Mouse (Mus musculus): ENCODE results near the gene Zzef1. TPM values are rescaled to one million over a fixed set of nuclear protein-coding genes. Genes with fewer than 3 reads are reported as not detected.
A peak's percentile ranks its signal among the peaks of the same experiment; 100 is the strongest.

Gene Zzef1
- polyA plus RNA-seq, 1 experiment from 2014 or later, result 13.0 TPM

GRCm38 (mm10) chr11:72948254-72948653, 152.2 kb downstream of the Zzef1 start:
- 74% methylated on average over 7 of the region's 7 CpGs for WGBS (ENCODE audit: missing documents)
- Histone ChIP-seq H3K36me3 (ENCODE audit: inconsistent target) (no peaks in the 10 kb centered on the region), H3K4me3 (ENCODE audit: inconsistent target) (no peak overlapping the region), H3K79me2 (ENCODE audit: inconsistent target) (no peaks in the 10 kb centered on the region), H3K27ac (no peak overlapping the region)

GRCm38 (mm10) chr11:72951137-72952000, 155.3 kb downstream of the Zzef1 start:
- H3K27ac ChIP-seq, result no peak overlapping the region
- no peak overlapping the region for H3K4me3 ChIP-seq (ENCODE audit: inconsistent target)
- WGBS (ENCODE audit: missing documents), result 51% methylated on average over 22 of the region's 22 CpGs
- H3K36me3 ChIP-seq (ENCODE audit: inconsistent target), result no peaks in the 10 kb centered on the region
- H3K79me2 ChIP-seq (ENCODE audit: inconsistent target), result no peaks in the 10 kb centered on the region

- Histone ChIP-seq H3K27ac (no peak overlapping the region), H3K79me2 (ENCODE audit: inconsistent target) (no peaks in the 10 kb centered on the region), H3K36me3 (ENCODE audit: inconsistent target) (no peaks in the 10 kb centered on the region), H3K4me3 (ENCODE audit: inconsistent target) (no peak overlapping the region)
- WGBS (ENCODE audit: missing documents), result 63% methylated on average over 3 of the region's 3 CpGs
Observed at GRCm38 (mm10) chr11:72952226-72952625, 156.2 kb downstream of the Zzef1 start.

- no peak overlapping the region for H3K4me3 ChIP-seq (ENCODE audit: inconsistent target)
- H3K36me3 ChIP-seq (ENCODE audit: inconsistent target), result no peaks in the 10 kb centered on the region
- H3K79me2 ChIP-seq (ENCODE audit: inconsistent target), result no peaks in the 10 kb centered on the region
- no peak overlapping the region for H3K27ac ChIP-seq
- 87% methylated on average over 6 of the region's 6 CpGs for WGBS (ENCODE audit: missing documents)
Observed at GRCm38 (mm10) chr11:72952697-72953096, 156.7 kb downstream of the Zzef1 start.

GRCm38 (mm10) chr11:72953116-72953439, 157.1 kb downstream of the Zzef1 start:
- 100% methylated on average over 1 of the region's 1 CpGs for WGBS (ENCODE audit: missing documents)
- peak overlapping the region; percentile 8; the same call in 1 of the 2 replicates for H3K27ac ChIP-seq

GRCm38 (mm10) chr11:72953440-72954151, 157.6 kb downstream of the Zzef1 start:
- no peaks in the 10 kb centered on the region for H3K79me2 ChIP-seq (ENCODE audit: inconsistent target)
- H3K4me3 ChIP-seq (ENCODE audit: inconsistent target), result no peak overlapping the region
- WGBS (ENCODE audit: missing documents), result 64% methylated on average over 4 of the region's 4 CpGs
- H3K36me3 ChIP-seq (ENCODE audit: inconsistent target), result no peaks in the 10 kb centered on the region
- peak overlapping the region; percentile 15; the same call in 1 of the 2 replicates for H3K27ac ChIP-seq

More at GRCm38 (mm10) chr11:72953116-72953439, 157.1 kb downstream of the Zzef1 start:
- Histone ChIP-seq H3K36me3 (ENCODE audit: inconsistent target) (no peaks in the 10 kb centered on the region), H3K4me3 (ENCODE audit: inconsistent target) (no peak overlapping the region), H3K79me2 (ENCODE audit: inconsistent target) (no peaks in the 10 kb centered on the region)

- H3K4me3 ChIP-seq (ENCODE audit: inconsistent target), result no peak overlapping the region
- no peaks in the 10 kb centered on the region for H3K79me2 ChIP-seq (ENCODE audit: inconsistent target)
- no peaks in the 10 kb centered on the region for H3K36me3 ChIP-seq (ENCODE audit: inconsistent target)
- WGBS (ENCODE audit: missing documents), result 86% methylated on average over 4 of the region's 4 CpGs
- peak overlapping the region; percentile 15; the same call in 1 of the 2 replicates for H3K27ac ChIP-seq
Observed at GRCm38 (mm10) chr11:72954216-72954615, 158.2 kb downstream of the Zzef1 start.

- no peaks in the 10 kb centered on the region for H3K79me2 ChIP-seq (ENCODE audit: inconsistent target)
- H3K4me3 ChIP-seq (ENCODE audit: inconsistent target), result no peak overlapping the region
- H3K36me3 ChIP-seq (ENCODE audit: inconsistent target), result no peaks in the 10 kb centered on the region
- no peak overlapping the region for H3K27ac ChIP-seq
- WGBS (ENCODE audit: missing documents), result 44% methylated on average over 5 of the region's 5 CpGs
Observed at GRCm38 (mm10) chr11:72955339-72955974, 159.4 kb downstream of the Zzef1 start.

- Histone ChIP-seq H3K79me2 (ENCODE audit: inconsistent target) (no peaks in the 10 kb centered on the region; the same call in 1 of the 2 replicates), H3K4me3 (ENCODE audit: inconsistent target) (no peak overlapping the region), H3K27ac (peak overlapping the region; percentile 27), H3K36me3 (ENCODE audit: inconsistent target) (no peaks in the 10 kb centered on the region)
- WGBS (ENCODE audit: missing documents), result 31% methylated on average over 2 of the region's 2 CpGs
Observed at GRCm38 (mm10) chr11:72957318-72957717, 161.3 kb downstream of the Zzef1 start.

GRCm38 (mm10) chr11:72959924-72960679, 164.1 kb downstream of the Zzef1 start:
- H3K79me2 ChIP-seq (ENCODE audit: inconsistent target), result peaks cover 6% of the 10 kb centered on the region; the same call in 1 of the 2 replicates
- H3K27ac ChIP-seq, result no peak overlapping the region
- H3K36me3 ChIP-seq (ENCODE audit: inconsistent target), result no peaks in the 10 kb centered on the region
- 62% methylated on average over 15 of the region's 15 CpGs for WGBS (ENCODE audit: missing documents)
- no peak overlapping the region for H3K4me3 ChIP-seq (ENCODE audit: inconsistent target)

- WGBS (ENCODE audit: missing documents), result 42% methylated on average over 15 of the region's 15 CpGs
- Histone ChIP-seq H3K79me2 (ENCODE audit: inconsistent target) (peaks cover 6% of the 10 kb centered on the region; the same call in 1 of the 2 replicates), H3K4me3 (ENCODE audit: inconsistent target) (no peak overlapping the region; the same call in 1 of the 2 replicates), H3K36me3 (ENCODE audit: inconsistent target) (no peaks in the 10 kb centered on the region), H3K27ac (no peak overlapping the region)
Observed at GRCm38 (mm10) chr11:72960723-72961071, 164.7 kb downstream of the Zzef1 start.

- peak within 1 kb of the TSS; percentile 66 for H3K4me3 ChIP-seq (ENCODE audit: inconsistent target)
- H3K36me3 ChIP-seq (ENCODE audit: inconsistent target), result no peaks in the 10 kb centered on the region
- H3K27ac ChIP-seq, result peak within 1 kb of the TSS; percentile 61
- peaks cover 6% of the 10 kb centered on the region; the same call in 1 of the 2 replicates for H3K79me2 ChIP-seq (ENCODE audit: inconsistent target)
- 2% methylated on average over 70 of the region's 70 CpGs for WGBS (ENCODE audit: missing documents)
Observed at GRCm38 (mm10) chr11:72961072-72961980, 165.3 kb downstream of the Zzef1 start, which contains the start of gene Atp2a3. Gene Atp2a3, plus strand, starts transcription at chr11:72961169.

- Histone ChIP-seq H3K27ac (no peak overlapping the region), H3K4me3 (ENCODE audit: inconsistent target) (no peak overlapping the region), H3K36me3 (ENCODE audit: inconsistent target) (no peaks in the 10 kb centered on the region), H3K79me2 (ENCODE audit: inconsistent target) (peaks cover 6% of the 10 kb centered on the region; the same call in 1 of the 2 replicates)
- 69% methylated on average over 2 of the region's 2 CpGs for WGBS (ENCODE audit: missing documents)
Observed at GRCm38 (mm10) chr11:72962378-72962777, 166.4 kb downstream of the Zzef1 start.
